Mouse (Mus musculus) urinary bladder, postnatal 36 days (tissue): Measurements from ENCODE around the gene Srp72.

Experiments used
- DNase-seq, 2 experiments: peaks; one replicate each; pipeline ENCODE4 v3.0.0; 2022; ENCODE audit warnings: low spot score in 2 of 2, mixed read lengths in 1 of 2

Gene Srp72

GRCm38 (mm10) chr5:77044362-77044761 is 69.9 kb downstream of the Srp72 start:
- DNase-seq: no peak
